Mouse (Mus musculus): Measurements from ENCODE around the gene Zfp784.
"Not testable (repeated sequence)": the region's sequence is repeated elsewhere in the genome, so short reads cannot be mapped to it uniquely, and the experiment has no call there.

The Zfp784 gene

GRCm38 (mm10) chr7:5020685-5021084 lies 17.6 kb downstream of the Zfp784 start:
- DNase-seq (ENCODE audit: low read depth, low spot score), result no peak

DNA sequence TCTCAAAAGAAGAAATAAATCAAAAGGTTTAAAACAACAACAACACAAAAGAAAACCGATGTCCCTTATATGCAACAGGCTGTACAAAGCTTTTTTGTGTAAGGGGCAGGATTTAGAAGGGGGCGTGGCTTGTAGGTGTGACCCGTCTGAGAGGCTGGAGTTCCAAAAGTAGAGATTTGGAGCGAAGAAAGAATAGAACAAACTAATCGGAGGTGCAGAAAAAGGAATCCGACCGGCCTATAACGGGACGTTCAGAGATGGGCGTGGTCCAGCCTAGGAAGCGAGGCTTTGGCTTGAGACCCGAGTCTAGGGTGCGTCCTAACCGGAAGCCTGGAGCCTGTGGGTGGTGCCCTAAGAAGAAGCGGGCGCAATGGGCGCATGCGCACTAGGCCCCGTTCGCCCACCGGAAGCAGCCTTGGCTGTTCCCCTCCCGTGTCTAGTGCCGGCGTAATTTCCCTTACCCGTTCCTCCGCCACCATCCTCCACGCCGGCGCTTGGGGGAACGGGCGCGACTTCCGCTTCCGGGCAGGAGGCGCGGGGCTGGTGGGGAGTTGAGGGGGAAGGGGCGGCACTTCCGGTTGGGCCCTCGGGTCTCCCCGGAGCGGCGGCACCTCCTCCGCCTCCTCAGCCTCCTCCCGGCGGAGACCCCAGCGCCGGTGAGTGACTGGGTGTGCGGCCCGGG lies 18.1 kb downstream of the Zfp784 start, which contains the start of the genes Zfp865 and Ccdc106:
TSS of gene Zfp865 (plus strand) at position 377 of the 682 bp plus-strand sequence.
TSS of gene Ccdc106 (plus strand) at position 554 of the 682 bp plus-strand sequence.
- DNase-seq (ENCODE audit: low read depth, low spot score), result peak; percentile 99

DNA sequence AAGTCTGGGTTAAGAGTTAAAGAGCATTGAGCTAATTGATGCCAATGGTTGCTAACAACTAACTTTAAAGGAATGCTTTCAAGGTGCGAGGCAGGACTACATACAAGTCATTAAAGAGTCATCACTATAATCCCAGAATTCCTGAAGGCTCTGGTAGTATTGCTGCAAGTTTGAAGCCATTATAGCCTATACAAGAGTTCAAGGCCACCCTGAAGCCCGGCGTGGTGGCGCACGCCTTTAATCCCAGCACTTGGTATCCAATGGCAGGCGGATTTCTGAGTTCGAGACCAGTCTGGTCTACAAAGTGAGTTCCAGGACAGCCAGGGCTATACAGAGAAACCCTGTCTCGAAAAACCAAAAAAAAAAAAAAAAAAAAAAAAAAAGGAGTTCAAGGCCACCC lies 18.7 kb downstream of the Zfp784 start:
- not testable (repeated sequence) for DNase-seq (ENCODE audit: low read depth, low spot score)

DNA sequence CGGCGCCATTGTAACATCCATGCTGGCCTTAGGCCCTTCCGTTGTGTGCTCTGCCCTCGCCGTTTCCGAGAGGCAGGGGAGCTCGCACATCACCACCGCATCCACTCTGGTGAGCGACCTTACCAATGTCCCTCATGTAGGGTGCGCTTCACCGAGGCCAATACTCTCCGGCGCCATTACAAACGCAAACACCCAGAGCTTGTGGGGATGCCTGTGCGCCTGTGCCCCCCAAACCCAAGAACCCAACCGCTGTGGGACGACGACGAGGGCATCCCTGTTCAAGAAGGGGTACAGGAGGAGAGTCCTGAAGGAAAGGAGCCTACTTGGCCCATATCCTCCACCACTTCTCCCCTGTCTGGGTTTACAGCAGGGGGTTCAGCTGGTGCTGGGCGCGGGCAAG lies 20.3 kb downstream of the Zfp784 start:
- DNase-seq (ENCODE audit: low read depth, low spot score), result no peak

DNA sequence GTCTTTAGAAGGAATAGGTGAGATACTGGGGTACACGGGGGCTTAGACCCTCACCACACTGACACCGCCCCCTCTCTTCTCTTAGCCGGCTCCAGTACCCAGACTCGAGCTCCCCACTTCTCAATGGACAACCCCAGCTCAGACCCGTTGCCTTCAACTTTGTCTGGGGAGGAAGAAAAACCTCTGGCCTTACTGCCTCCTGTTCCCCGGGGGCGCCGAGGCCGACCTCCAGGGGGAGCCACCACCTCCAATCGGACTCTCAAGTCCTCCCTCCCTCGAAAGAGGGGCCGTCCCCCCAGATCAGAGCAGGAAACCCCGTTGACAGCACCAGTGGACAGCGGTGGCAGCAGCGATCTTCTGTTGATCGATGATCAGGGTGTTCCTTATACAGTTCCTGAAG lies 20.9 kb downstream of the Zfp784 start:
- peak; percentile 67 for DNase-seq (ENCODE audit: low read depth, low spot score)

GRCm38 (mm10) chr7:5016920-5017319 lies 21.3 kb downstream of the Zfp784 start:
- peak; percentile 45 for DNase-seq (ENCODE audit: low read depth, low spot score)

GRCm38 (mm10) chr7:5016057-5016456 lies 22.2 kb downstream of the Zfp784 start:
- no peak for DNase-seq (ENCODE audit: low read depth, low spot score)

- peak; percentile 95 for DNase-seq (ENCODE audit: low read depth, low spot score)
Observed at GRCm38 (mm10) chr7:5015118-5016001, 22.9 kb downstream of the Zfp784 start, which contains the start of gene Gm44973. Gm44973 (plus strand) TSS chr7:5015496.

- DNase-seq (ENCODE audit: low read depth, low spot score), result peak; percentile 97
Observed at GRCm38 (mm10) chr7:5014251-5015117, 23.8 kb downstream of the Zfp784 start, which contains the start of the genes Zfp524 and Fiz1. Zfp524 (plus strand) TSS chr7:5014415. Fiz1 (minus strand) TSS chr7:5014697.

DNA sequence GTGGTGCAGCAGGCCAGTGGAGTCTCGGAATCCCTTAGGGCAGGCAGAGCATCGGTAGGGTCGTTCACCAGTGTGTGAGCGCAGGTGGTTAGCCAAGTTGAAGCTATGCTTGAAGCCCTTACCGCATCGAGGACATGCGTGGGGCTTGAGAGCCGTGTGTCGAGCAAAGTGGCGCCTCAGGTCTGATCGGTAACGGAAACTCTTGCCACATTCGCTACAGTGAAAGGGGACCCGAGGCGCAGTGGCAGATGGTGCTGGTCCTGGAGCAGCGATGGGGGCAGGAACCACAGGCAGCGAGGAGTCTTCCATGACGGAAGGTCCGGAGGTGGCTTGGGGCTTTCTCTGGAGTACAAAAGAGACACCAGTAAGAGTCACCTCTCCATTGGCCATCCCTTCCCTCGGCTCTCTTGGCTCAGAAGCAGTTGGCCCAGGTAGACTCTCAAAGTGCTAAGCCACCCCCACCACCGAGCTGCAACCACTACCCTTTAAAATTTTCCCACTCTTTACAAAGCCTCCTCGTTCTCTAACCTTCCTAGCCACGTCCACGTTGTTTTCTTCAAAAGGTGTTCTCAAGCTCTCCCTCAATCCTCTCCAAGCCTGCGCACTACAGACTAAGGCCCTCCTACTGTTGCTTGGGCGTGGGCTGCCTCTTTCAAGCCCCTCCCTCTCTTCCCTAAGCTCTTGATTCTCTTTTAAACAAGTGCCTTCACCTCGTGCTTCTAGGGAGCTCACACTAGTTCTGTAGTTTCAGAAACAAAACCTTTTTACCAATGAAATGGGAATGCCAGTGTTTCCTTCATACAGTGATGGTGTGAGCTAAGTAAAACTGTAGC lies 25.3 kb downstream of the Zfp784 start:
- peak; percentile 94 for DNase-seq (ENCODE audit: low read depth, low spot score)

DNA sequence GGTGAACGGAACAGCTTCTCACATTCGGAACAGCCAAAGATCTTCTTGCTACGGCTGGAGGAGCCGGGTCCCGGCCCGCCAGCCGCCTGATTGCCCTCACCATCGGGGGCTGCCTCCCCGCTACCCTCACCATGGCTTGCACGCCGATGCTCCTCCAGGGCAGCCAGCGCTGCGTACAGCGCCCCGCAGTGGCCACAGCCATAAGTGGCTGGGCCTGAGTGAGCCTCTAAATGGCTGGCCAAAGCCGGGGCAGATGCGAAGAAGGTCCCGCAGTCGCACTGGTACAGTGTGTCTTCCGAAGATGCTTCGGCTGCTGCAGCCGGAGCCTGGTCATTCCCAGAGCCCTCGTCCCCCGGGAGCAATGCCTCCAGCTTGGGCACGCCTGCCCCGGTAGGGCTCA lies 30.0 kb downstream of the Zfp784 start:
- peak; percentile 68 for DNase-seq (ENCODE audit: low read depth, low spot score)

DNA sequence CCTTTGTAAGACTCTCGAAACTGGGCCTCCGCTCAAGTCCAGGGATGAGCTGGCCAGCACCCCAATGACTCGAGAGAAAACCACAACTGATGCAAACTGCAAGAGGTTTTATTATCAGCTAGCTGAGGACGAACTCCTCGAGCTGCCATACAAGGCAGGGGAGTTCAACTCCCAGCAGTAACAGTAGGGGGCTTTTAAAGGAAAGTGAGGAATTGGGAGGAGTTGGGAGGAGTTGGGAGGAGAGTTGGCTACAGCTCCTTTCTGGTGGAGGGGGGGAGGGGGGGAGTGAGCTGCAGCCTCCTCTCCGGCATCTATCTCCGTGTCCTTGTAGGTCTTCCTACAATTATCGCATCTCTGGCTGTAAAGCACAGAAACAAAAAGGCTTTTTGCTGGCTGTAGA lies 35.4 kb downstream of the Zfp784 start:
- peak; percentile 56 for DNase-seq (ENCODE audit: low read depth, low spot score)

DNA sequence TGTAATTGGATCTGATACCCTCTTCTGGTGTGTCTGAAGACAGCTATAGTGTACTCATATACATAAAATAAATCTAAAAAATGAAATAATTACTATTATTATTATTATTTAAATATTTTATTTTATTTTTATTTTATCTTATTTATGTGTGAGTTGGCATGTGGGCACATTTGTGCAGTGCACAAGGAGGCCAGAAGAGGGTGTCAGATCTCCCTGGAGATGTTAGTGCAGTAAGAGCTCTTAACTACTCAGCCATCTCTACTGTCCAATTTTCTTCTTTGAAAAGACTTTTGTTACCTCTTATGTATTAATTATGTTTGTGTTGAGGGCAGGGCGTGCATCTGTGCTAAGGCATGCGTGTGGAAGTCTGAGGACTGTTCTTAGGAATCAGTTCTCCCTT lies 38.4 kb downstream of the Zfp784 start:
- no peak for DNase-seq (ENCODE audit: low read depth, low spot score)

DNA sequence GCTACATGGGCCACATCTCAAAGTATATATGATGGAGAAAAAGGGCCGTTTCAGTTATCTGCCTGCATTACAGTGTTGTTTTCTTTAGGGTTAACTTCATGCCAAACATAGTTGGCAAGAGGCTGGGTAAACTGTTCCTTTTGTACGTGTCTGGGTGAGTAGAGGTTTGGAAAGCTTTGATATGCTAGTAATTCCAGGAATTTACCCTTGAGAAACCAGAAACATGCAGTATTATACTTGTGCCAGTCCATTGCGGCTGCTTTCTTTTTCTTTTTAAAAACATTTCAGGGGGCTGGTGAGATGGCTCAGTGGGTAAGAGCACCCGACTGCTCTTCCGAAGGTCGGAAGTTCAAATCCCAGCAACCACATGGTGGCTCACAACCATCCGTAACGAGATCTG lies 41.3 kb downstream of the Zfp784 start:
- DNase-seq (ENCODE audit: low read depth, low spot score), result no peak

DNA sequence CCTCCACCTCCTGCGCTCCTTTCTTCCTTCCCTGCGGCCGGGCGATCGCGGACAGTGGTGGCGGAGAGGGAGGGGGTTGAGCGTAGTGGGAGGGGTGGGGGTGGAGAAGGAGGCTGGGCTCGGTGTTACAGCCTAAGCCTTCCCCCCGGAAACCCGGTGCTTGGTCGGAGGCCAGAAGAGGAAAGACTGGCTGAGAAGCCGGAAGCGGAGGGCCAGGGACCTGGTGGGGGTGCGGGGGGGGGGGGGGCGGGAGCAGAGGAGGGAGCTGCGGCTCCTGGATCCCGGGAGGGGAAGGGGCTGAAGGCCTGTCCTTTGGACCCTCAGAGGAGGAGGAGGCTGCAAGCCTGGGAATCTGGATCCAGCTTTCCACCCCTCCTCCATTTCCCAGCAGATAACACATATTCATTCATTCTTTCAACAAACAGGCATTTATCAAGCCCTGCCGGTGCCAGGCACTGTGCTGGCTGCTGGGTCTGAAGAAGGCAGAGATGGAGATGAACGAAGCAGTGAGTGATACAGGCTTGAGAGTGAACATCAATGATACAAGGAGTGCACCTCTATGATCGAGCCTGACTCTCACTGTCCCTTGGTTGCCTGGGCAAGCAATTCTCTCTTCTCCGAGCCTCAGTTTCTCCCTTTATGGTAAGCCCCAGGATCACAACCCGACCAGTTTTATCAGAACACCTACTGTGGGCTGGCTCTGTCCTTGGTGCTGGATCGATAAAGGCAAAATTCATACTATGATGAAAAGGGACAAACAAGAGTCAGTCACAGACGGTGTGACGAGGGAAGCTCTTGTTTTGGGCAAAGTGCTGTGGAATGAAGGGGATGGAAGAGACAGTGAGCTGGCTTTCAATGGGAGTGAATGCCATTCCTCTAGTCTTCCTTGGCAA lies 42.0 kb downstream of the Zfp784 start, which contains the start of gene Zfp579:
TSS of gene Zfp579 (minus strand) at position 156 of the 893 bp plus-strand sequence.
- peak; percentile 89 for DNase-seq (ENCODE audit: low read depth, low spot score)

- no peak for DNase-seq (ENCODE audit: low read depth, low spot score)
Observed at GRCm38 (mm10) chr7:4995268-4996002, 42.8 kb downstream of the Zfp784 start.

- no peak for DNase-seq (ENCODE audit: low read depth, low spot score)
Observed at GRCm38 (mm10) chr7:4993999-4994788, 44.1 kb downstream of the Zfp784 start.

Measured in ES-CJ7 (cell line).